Mouse (Mus musculus) effector memory CD4-positive, alpha-beta T cell, adult 5 months (primary cell): Measurements from ENCODE around the gene RPS10-NUDT3. TPM values are rescaled to one million over a fixed set of nuclear protein-coding genes. Genes with fewer than 3 reads are reported as not detected.

Experiments used
- polyA plus RNA-seq: library from polyadenylated mRNA; unstranded; fragments of 100-300 nt; shearing (Covaris generic); gene quantifications from one replicate; pipeline ENCODE4 v1.2.1, GENCODE M21; 2017

RPS10-NUDT3 gene
- not detected for polyA plus RNA-seq

GRCm38 (mm10) chr17:27634871-27635574 is at the start of gene RPS10-NUDT3:
TSS of gene RPS10-NUDT3 (minus strand) at chr17:27635222.

DNA sequence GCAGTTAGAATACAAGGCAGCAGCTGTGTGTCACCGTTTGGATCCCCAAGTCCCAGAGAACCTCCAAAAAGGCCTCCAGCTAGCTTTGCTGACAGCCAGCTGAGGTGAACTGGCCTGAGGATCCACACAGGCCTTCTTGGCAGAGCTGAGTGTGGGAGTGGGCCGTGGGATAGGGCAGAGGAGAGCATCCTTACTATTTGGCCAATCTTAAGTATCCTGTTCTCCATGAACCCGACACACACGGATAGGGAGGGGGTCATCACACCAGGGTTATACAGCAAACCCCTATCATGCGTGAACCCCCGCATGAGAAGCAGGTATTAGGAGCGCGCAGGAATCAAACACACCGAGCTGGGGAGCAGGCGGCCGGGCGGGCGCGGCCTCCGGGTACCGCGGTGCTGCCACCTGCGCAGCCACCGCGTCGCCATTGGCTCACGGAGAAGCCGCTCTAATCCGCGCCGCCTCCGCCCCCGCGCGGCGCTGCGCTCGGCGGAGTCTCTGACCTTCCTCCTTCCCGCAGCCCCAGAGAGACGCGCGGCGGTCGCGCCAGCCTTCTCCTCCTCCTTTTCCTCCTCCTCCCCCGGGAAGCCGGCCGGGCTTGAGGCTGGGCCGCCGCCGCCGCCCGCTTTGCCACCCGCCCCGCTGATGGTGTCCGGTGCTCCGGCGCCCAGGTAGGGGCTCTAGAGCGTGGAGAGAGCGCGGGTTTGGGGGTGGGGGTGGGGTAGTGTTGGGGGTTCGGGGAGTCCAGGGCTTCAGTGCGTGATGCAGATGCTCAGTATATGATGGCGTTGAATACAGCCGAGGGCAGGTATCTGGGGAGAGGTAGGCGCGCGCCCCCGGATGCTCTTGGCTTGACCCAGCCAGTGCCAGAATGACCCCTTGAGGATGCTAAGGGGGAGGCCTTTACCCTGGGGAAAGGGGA is 20.3 kb upstream of the RPS10-NUDT3 start, which contains the start of gene Pacsin1:
TSS of gene Pacsin1 (plus strand) at position 421 of the 922 bp plus-strand sequence.

GRCm38 (mm10) chr17:27636132-27637020 is 1.4 kb upstream of the RPS10-NUDT3 start, which contains the start of gene Rps10:
TSS of gene Rps10 (minus strand) at chr17:27636669.

GRCm38 (mm10) chr17:27623360-27624326 is 11.4 kb downstream of the RPS10-NUDT3 start, which contains the start of gene Nudt3:
TSS of gene Nudt3 (minus strand) at chr17:27623495.

GRCm38 (mm10) chr17:27565163-27565941 is 69.7 kb downstream of the RPS10-NUDT3 start, which contains the start of gene AI413582:
TSS of gene AI413582 (minus strand) at chr17:27565756.

GRCm38 (mm10) chr17:27556315-27557011 is 78.6 kb downstream of the RPS10-NUDT3 start, which contains the start of gene Hmga1:
TSS of gene Hmga1 (plus strand) at chr17:27556497.

Other genes with a start within 250 kb of the RPS10-NUDT3 start
- gene Grm4, start 113.8 kb downstream of the RPS10-NUDT3 start, polyA plus RNA-seq, result not detected
- gene Hmga1, start 78.7 kb downstream of the RPS10-NUDT3 start, polyA plus RNA-seq, result 58.3 TPM
- gene AI413582, start 69.5 kb downstream of the RPS10-NUDT3 start, polyA plus RNA-seq, result 80.7 TPM
- 61.0 TPM for gene Nudt3, start 11.7 kb downstream of the RPS10-NUDT3 start, polyA plus RNA-seq
- gene Rps10, start 1.4 kb upstream of the RPS10-NUDT3 start, polyA plus RNA-seq, result 1,155 TPM
- gene Pacsin1, start 20.3 kb upstream of the RPS10-NUDT3 start, polyA plus RNA-seq, result 40.0 TPM
- gene Spdef, start 93.7 kb upstream of the RPS10-NUDT3 start, polyA plus RNA-seq, result 0.52 TPM
- 29.6 TPM for gene D17Wsu92e, start 185.4 kb upstream of the RPS10-NUDT3 start, polyA plus RNA-seq
- gene Snrpc, start 202.9 kb upstream of the RPS10-NUDT3 start, polyA plus RNA-seq, result 143 TPM
- 3.5 TPM for gene Uhrf1bp1, start 221.2 kb upstream of the RPS10-NUDT3 start, polyA plus RNA-seq